Mouse (Mus musculus) mature B cell (primary cell): ENCODE data around the gene Btbd9.

Experiments
- in situ Hi-C: fragments of 300-500 bp; cut with MboI; formaldehyde crosslinking; loops from 2 replicates; pipeline ENCODE4 v1.14.3; 2019

Btbd9 gene

GRCm38 (mm10) chr17:30339317-30339716, 237.0 kb downstream of the Btbd9 start:
- in situ Hi-C loops, result no loop called here

GRCm38 (mm10) chr17:30336816-30337215, 239.5 kb downstream of the Btbd9 start:
- in situ Hi-C loops, result no loop called here

- in situ Hi-C loops, result no loop called here
These were observed 240.0 kb downstream of the Btbd9 start for GRCm38 (mm10) chr17:30336280-30336679.

GRCm38 (mm10) chr17:30335746-30336145, 240.5 kb downstream of the Btbd9 start:
- in situ Hi-C loops, result no loop called here

GRCm38 (mm10) chr17:30334257-30334656, 242.0 kb downstream of the Btbd9 start:
- in situ Hi-C loops, result no loop called here

GRCm38 (mm10) chr17:30333136-30333535, 243.2 kb downstream of the Btbd9 start:
- in situ Hi-C loops, result no loop called here

- in situ Hi-C loops, result no loop called here
These were observed 244.9 kb downstream of the Btbd9 start for GRCm38 (mm10) chr17:30331380-30331779.

- in situ Hi-C loops, result no loop called here
These were observed 246.8 kb downstream of the Btbd9 start for GRCm38 (mm10) chr17:30329531-30329930.

GRCm38 (mm10) chr17:30328924-30329323, 247.4 kb downstream of the Btbd9 start:
- in situ Hi-C loops, result no loop called here

- in situ Hi-C loops, result no loop called here
These were observed 249.4 kb downstream of the Btbd9 start for GRCm38 (mm10) chr17:30326906-30327305.

- in situ Hi-C loops, result no loop called here
These were observed 256.0 kb downstream of the Btbd9 start for GRCm38 (mm10) chr17:30320301-30320700.

- in situ Hi-C loops, result no loop called here
These were observed 263.6 kb downstream of the Btbd9 start for GRCm38 (mm10) chr17:30312688-30313087.

GRCm38 (mm10) chr17:30309627-30310026, 266.7 kb downstream of the Btbd9 start:
- in situ Hi-C loops, result no loop called here

GRCm38 (mm10) chr17:30308889-30309288, 267.4 kb downstream of the Btbd9 start:
- in situ Hi-C loops, result no loop called here

- in situ Hi-C loops, result no loop called here
These were observed 268.0 kb downstream of the Btbd9 start for GRCm38 (mm10) chr17:30308317-30308716.

GRCm38 (mm10) chr17:30307168-30307567, 269.1 kb downstream of the Btbd9 start:
- in situ Hi-C loops, result no loop called here

- in situ Hi-C loops, result no loop called here
These were observed 271.5 kb downstream of the Btbd9 start for GRCm38 (mm10) chr17:30304766-30305165.

GRCm38 (mm10) chr17:30301338-30301737, 274.9 kb downstream of the Btbd9 start:
- in situ Hi-C loops, result no loop called here

GRCm38 (mm10) chr17:30297432-30297831, 278.9 kb downstream of the Btbd9 start:
- in situ Hi-C loops, result no loop called here

GRCm38 (mm10) chr17:30296069-30296468, 280.2 kb downstream of the Btbd9 start:
- in situ Hi-C loops, result no loop called here

- in situ Hi-C loops, result no loop called here
These were observed 283.6 kb downstream of the Btbd9 start for GRCm38 (mm10) chr17:30292666-30293065.

- in situ Hi-C loops, result no loop called here
These were observed 290.6 kb downstream of the Btbd9 start for GRCm38 (mm10) chr17:30285641-30286040.

GRCm38 (mm10) chr17:30283460-30284050, 292.7 kb downstream of the Btbd9 start:
- in situ Hi-C loops, result no loop called here

- in situ Hi-C loops, result no loop called here
These were observed 293.3 kb downstream of the Btbd9 start for GRCm38 (mm10) chr17:30283001-30283400.
